Mouse (Mus musculus) urinary bladder, postnatal 0 days (tissue): ENCODE data around the gene Baiap2l2. TPM values are rescaled to one million over a fixed set of nuclear protein-coding genes. Genes with fewer than 3 reads are reported as not detected.

Experiments
- polyA plus RNA-seq: library from polyadenylated mRNA; unstranded; fragments of >200 nt; fragmentation: Nextera tagmentation; extraction: Ambion mirVana; gene quantifications from 2 replicates; pipeline ENCODE4 v1.2.1, GENCODE M21; 2015

The Baiap2l2 gene
- polyA plus RNA-seq, result 0.98 and 1.1 TPM in 2 replicates

DNA sequence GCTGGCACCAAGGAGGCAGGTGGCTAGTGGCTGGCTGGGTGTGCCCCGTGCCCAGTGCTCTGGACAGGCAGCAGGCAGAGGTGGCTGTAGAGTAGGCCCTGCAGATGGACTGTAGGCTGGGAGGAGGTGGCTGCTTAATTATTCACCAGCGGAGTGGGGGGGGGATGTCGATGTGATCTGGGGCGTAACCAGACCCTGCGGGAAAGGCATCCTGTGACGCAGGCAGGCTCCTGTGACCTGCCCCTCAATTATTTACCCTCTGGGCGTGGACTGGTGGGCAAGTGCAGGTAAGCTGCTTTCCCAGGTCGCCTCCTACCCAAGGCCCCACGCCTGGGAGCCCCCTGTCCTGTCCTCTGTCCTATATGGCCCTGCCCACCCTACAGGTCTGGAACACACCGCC lies at the start of gene Baiap2l2:
TSS of gene Baiap2l2 (minus strand) at position 139 of the 400 bp plus-strand sequence.

DNA sequence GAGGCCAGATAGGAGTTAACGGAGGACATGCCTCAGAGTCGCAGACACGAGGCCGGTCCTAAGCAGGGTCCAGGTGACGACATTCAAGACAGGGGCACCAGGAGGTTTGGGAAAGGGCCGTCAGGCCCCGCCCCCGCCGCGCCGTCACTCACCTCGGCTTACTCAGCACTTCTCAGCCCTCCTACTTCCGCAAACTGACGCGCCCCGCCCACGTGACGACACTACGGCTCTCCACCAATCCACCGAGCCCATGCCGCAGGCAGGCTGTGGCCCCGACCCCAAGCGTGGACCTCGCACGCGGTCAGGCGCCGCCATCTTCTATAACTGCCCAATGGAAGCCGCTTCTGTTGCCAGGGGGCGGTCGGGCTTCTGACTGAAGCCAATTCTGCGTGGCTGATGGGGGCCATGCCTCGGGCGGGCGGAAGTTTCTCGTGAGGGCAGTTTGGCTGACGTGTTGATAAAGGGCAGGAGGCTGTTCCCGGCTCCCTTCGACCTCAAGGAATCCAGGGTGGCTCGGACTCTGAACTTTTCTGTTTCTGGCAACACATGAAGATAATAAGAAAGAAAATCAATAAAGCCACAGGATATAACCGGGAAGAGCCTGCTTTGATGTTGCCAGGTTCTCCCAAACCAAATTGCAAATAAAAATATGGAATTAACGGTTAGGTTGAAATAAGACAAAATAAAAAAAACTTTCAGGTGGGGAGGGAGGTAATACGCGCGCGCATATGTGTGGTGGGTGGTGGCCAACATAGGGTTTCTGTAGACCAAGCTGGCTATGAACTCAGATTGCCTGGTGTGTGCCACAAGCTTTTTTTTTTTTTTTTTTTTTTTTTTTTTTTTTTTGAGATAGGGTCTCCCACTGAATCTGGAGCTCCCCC lies 43.0 kb upstream of the Baiap2l2 start, which contains the start of gene Pla2g6:
TSS of gene Pla2g6 (minus strand) at position 333 of the 881 bp plus-strand sequence.

DNA sequence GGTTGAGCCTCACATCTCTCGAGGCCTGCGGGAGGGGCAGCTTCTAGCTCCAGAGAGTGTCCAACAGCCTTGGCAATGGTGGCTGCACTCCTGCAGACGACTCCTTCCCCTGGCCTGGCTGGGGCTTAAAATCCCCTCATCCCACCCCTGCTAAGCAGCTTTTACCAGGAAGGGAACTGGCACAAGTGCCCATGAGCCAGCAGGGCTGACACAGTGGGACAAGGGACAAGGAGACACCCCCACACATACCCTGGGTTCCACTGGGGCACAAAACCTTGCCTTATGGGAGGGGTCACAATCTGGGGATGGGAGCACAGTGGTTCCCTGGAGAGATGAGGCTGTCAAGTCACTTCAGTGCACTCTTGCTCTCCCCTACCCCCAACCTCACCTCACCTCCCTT lies 30.7 kb downstream of the Baiap2l2 start, which contains the start of gene Slc16a8:
TSS of gene Slc16a8 (minus strand) at position 101 of the 400 bp plus-strand sequence.

DNA sequence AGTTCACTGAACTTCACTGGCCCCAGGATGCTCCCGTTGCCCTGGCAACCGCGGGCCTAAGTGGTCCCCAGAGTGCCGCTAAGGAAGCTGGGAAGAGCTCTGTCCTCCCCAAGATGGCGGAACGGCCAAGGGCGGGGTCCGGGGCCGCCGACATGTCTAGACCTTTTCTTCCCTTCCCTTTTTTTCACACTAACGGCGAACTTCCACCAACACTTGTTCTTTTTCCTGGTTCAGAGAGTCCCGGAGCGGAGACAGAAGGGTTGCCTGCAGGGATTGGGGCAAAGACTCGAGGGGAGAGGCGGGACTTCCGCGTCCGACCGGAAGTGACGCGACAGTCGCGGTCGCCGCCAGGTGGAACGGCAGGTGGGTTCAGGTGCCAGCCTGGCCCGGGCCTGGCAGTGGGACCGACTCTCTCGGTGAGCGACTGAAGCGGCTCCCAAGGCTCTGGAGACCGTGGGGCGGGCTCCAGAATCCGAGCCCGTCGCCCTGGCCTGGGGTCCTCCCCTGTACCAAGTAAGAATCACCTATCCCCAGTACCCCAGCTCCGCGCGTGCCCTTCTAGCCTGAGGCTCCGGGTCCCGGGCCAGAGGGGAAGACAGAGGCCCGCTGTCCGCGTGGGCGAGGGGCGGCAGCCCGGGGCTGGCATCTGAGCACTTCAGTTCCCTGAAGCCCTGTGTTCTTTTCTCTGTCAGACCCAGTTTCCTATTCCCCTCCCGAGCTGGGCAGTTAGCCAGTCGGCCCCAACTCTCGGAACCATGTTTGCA lies 56.1 kb downstream of the Baiap2l2 start, which contains the start of the genes Pick1 and Gm49486:
TSS of gene Pick1 (plus strand) at position 116 of the 764 bp plus-strand sequence.
TSS of gene Gm49486 (plus strand) at position 334 of the 764 bp plus-strand sequence.

Other genes with a start within 250 kb of the Baiap2l2 start
- not detected in 2 replicates for gene Galr3, start 243.7 kb downstream of the Baiap2l2 start, polyA plus RNA-seq
- 21.2 and 22.3 TPM in 2 replicates for gene Ankrd54, start 222.6 kb downstream of the Baiap2l2 start, polyA plus RNA-seq
- 133 and 143 TPM in 2 replicates for gene Eif3l, start 210.4 kb downstream of the Baiap2l2 start, polyA plus RNA-seq
- gene Micall1, start 176.6 kb downstream of the Baiap2l2 start, polyA plus RNA-seq, result 22.6 and 23.7 TPM in 2 replicates
- gene Polr2f, start 144.5 kb downstream of the Baiap2l2 start, polyA plus RNA-seq, result 249 and 260 TPM in 2 replicates
- 7.5 and 8.7 TPM in 2 replicates for gene 1700088E04Rik, start 144.3 kb downstream of the Baiap2l2 start, polyA plus RNA-seq
- 1.3 and 1.8 TPM in 2 replicates for gene Sox10, start 120.3 kb downstream of the Baiap2l2 start, polyA plus RNA-seq
- gene Pick1, start 56.4 kb downstream of the Baiap2l2 start, polyA plus RNA-seq, result 17.8 and 18.8 TPM in 2 replicates
- gene Gm49486, start 56.1 kb downstream of the Baiap2l2 start, polyA plus RNA-seq, result 0.34 and 0.49 TPM in 2 replicates
- 0.21 and 0.25 TPM in 2 replicates for gene Slc16a8, start 30.8 kb downstream of the Baiap2l2 start, polyA plus RNA-seq
- 8.2 and 8.4 TPM in 2 replicates for gene Pla2g6, start 42.9 kb upstream of the Baiap2l2 start, polyA plus RNA-seq
- gene Maff, start 61.1 kb upstream of the Baiap2l2 start, polyA plus RNA-seq, result 6.4 and 10.1 TPM in 2 replicates
- gene Tmem184b, start 118.0 kb upstream of the Baiap2l2 start, polyA plus RNA-seq, result 43.4 and 48.3 TPM in 2 replicates
- gene Csnk1e, start 170.0 kb upstream of the Baiap2l2 start, polyA plus RNA-seq, result 41.8 and 51.8 TPM in 2 replicates
- gene Kcnj4, start 219.7 kb upstream of the Baiap2l2 start, polyA plus RNA-seq, result 0.07 TPM in 1 of 2 replicates, not detected in the other
- gene Kdelr3, start 230.9 kb upstream of the Baiap2l2 start, polyA plus RNA-seq, result 141 and 162 TPM in 2 replicates